Mouse (Mus musculus): ENCODE data around the gene Mlxipl.

Gene Mlxipl

DNA sequence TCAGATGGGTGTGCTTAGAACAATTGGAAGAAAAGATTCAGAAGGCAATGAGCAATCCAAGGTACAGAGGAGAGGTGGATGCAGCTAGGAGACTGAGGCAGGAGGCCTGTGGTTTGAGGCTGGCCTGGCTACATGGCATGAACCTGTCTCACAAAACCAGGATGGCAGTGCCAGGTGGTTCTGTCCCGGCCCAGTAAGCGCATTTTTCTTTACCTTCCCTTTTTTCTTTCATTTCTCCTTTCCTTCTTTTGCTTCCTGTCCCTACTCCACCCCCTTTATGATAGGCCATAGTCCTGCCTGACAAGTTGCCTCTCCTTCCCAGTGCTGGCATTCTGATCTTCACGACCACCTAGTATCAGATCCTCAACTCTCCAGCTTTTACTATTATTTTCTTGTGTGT lies 95.3 kb downstream of the Mlxipl start:
- DNase-seq (ENCODE audit: low spot score): no peak

DNA sequence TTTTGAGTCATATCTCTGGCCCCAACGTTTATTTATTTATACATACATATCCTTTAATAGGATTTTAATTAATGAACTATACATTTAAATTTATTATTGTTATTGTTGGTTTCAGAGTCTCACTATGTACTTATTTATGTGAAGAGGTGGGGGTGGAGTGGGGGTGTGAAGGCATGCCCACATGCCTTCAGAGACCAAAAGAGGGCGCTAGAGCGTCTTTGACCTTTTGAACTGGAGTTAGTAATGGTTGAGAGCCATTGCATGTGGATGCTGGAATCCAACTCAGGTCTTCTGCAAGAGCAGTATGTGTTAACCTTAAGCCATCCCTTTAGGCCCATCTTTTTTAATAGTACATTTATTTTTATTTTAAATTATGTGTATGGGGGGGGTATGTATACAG lies 95.9 kb downstream of the Mlxipl start:
- DNase-seq (ENCODE audit: low spot score): peak; percentile 35

DNA sequence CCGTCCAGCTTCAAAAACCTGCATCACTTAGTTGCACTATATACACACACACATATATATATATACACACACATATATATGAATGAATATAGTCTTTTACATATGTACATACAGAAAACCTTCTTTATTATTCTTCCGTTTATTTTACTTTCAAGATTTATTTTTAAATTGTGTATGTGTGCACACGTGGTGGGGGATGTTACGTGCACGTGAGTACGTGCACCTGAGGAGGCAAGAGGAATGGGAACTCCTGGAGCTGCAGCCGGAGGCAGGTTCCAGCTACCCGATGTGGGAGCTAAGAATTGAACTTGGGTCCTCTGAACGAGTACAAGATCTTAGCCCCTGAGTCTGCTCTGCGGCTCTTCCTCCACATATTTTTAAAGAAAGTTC lies 96.5 kb downstream of the Mlxipl start:
- DNase-seq (ENCODE audit: low spot score): no peak

DNA sequence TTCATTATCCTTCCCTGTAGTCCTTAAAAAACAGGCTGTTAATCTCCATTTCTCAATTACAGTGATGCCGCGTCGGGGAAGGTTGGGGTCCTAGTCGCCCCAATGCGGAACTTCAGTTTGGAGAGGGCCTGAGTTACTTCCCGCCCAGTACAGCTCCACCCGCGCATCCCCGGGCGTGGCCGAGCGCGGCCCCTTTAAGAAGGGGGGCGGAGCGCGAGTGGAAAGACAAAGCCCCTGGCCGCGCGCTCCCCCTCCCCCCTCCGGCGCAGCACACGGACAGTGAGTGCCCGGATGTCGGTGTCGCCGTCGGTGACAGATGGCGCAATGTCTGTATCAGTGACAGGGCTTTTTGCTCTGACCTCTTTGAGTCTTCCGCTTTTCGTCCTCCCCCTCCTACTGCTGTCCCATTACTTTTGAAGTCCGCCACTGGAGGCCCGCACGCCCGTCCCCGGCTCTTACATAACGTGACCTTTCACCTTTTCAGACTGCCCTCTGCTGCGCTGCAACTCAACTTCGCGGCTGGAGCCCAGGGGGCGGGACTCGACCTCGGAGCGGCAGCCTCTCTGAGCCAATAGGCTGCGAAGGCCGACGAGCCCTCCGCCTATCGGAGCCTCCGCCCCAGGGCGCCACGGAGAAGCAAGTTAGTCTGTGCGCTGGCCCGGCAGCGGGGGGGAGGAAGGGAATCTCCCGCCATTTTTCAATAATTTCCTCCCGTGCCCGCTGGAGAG lies 97.1 kb downstream of the Mlxipl start, which contains the start of gene Baz1b:
Gene Baz1b (plus strand): TSS at position 644 of the 728 bp plus-strand sequence.
- peak; percentile 98 for DNase-seq (ENCODE audit: low spot score)

DNA sequence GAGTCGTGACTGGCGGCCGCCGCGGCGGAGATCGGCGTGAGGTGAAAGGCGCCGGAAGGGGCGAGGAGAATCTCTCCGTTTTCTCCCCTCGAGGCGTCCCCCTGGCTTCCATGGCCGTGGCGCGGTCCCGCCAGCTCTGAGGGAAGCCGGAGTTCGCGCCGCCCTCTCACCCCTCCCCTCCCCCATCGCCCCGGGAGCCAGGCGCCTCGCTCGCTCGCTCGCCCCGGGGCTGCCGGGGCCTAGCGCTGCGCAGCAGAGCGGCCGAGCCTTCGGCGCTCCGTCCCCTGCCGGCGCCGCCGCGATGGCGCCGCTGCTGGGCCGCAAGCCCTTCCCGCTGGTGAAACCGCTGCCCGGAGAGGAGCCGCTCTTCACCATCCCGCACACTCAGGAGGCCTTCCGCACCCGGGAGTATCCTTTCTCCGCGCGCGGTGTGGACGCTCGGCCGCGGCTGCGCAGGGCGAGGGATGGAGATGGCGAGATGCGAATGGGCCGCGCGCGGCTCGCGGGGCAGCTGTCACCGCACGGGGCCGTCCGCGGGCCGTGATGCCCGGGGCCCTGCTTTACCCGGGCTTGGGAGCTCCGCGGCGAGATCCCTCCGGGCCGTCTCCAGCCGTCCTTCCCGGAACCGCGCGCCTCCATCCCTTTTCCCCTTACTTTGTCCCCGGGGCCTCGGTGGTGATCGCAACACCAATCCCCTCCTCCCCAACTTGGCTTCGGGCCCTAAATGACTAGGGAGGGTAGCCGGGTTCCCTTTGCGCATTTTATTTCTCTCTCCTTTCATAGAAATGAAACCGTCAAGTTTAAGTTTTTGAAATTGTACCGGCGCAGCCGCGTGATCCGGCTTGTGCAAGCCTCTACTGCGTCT lies 97.9 kb downstream of the Mlxipl start:
- DNase-seq (ENCODE audit: low spot score): peak; percentile 13

All from T-cell, adult 2 months (primary cell).